Mouse (Mus musculus) midbrain, embryonic 16.5 days (tissue): ENCODE results near the gene Gm44965. TPM values are rescaled to one million over a fixed set of nuclear protein-coding genes. Genes with fewer than 3 reads are reported as not detected.

Experiments
- ATAC-seq: fragments of 200-750 bp; cut with Nextera tagmentation; 2 replicates; pipeline ENCODE4 v1.8.0; 2017; ENCODE audit warnings: moderate TSS enrichment
- H3K27ac ChIP-seq: fragments of 300-500 bp; sonication (generic); 2 replicates; pipeline ENCODE4 v1.5.1; 2014; ENCODE audit warnings: mild to moderate bottlenecking, low read length, mixed read lengths
- H3K27me3 ChIP-seq: fragments of 300-500 bp; sonication (generic); 2 replicates; pipeline ENCODE4 v1.6.1; 2014; ENCODE audit warnings: low read depth, low read length, mixed read lengths; ENCODE audit not compliant: control insufficient read depth, insufficient read depth
- H3K36me3 ChIP-seq: fragments of 300-500 bp; sonication (generic); 2 replicates; pipeline ENCODE4 v1.6.1; 2014; ENCODE audit warnings: mild to moderate bottlenecking, low read length, moderate library complexity, mixed read lengths; ENCODE audit not compliant: control insufficient read depth, insufficient read depth
- H3K4me1 ChIP-seq: fragments of 300-500 bp; sonication (generic); 2 replicates; pipeline ENCODE4 v1.6.1; 2014; ENCODE audit warnings: mild to moderate bottlenecking, low read length, mixed read lengths; ENCODE audit not compliant: control insufficient read depth, insufficient read depth
- H3K4me2 ChIP-seq: fragments of 300-500 bp; sonication (generic); 2 replicates; pipeline ENCODE4 v1.6.1; 2014; ENCODE audit warnings: mild to moderate bottlenecking, low read length, mixed read lengths
- H3K4me3 ChIP-seq: fragments of 300-500 bp; sonication (generic); 2 replicates; pipeline ENCODE4 v1.5.1; 2014; ENCODE audit warnings: low read depth, mild to moderate bottlenecking, low read length, moderate library complexity, mixed read lengths
- H3K9ac ChIP-seq: fragments of 300-500 bp; sonication (generic); 2 replicates; pipeline ENCODE4 v1.6.1; 2014; ENCODE audit warnings: low read depth, low read length, mixed read lengths
- H3K9me3 ChIP-seq: fragments of 300-500 bp; sonication (generic); replicated peaks from 2 replicates; pipeline ENCODE4 v1.6.1; 2014; ENCODE audit warnings: mild to moderate bottlenecking, low read length, mixed read lengths; ENCODE audit not compliant: control insufficient read depth, poor library complexity, severe bottlenecking
- WGBS: fragments of 180-500 bp; shearing (Covaris S2); extraction: QIAGEN DNeasy Blood & Tissue Kit; methylation state at CpG from one replicate; pipeline ENCODE4 v1.1.7; 2014; 5-methylcytosine and 5-hydroxymethylcytosine counted together
- polyA plus RNA-seq: library from polyadenylated mRNA; unstranded; fragments of >200 nt; fragmentation: Nextera tagmentation; extraction: Ambion mirVana; gene quantifications from 2 replicates; pipeline ENCODE4 v1.2.1, GENCODE M21; 2015

Gm44965 gene
- polyA plus RNA-seq, 1 experiment from 2014 or later, result not detected

DNA sequence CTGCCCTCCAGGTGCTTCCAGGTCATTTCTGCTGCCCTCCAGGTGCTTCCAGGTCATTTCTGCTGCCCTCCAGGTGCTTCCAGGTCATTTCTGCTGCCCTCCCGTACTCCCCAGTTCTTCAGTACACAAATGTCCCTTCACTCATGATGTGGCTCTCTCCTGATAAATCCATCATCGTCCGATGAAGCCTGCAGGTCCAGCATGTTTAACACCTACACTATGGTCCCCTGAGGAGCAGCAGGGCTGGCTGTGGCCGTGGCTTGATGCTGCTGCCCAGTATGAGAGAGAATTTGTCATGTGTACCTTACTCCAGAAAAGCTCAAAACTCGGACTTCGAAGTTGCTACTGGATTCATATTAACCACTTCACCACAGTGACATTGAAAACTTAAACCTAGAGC lies 47.6 kb downstream of the Gm44965 start:
- no peaks in the 10 kb centered on the region for H3K9me3 ChIP-seq
- H3K4me2 ChIP-seq, result no peak overlapping the region
- H3K4me1 ChIP-seq, result no peaks in the 10 kb centered on the region
- WGBS, result 81% methylated on average over 6 of the region's 6 CpGs
- H3K27ac ChIP-seq, result no peak overlapping the region
- H3K9ac ChIP-seq, result no peak overlapping the region
- no peaks in the 10 kb centered on the region for H3K27me3 ChIP-seq
- no peaks in the 10 kb centered on the region for H3K36me3 ChIP-seq
- H3K4me3 ChIP-seq, result no peak overlapping the region
- ATAC-seq, result no peak

DNA sequence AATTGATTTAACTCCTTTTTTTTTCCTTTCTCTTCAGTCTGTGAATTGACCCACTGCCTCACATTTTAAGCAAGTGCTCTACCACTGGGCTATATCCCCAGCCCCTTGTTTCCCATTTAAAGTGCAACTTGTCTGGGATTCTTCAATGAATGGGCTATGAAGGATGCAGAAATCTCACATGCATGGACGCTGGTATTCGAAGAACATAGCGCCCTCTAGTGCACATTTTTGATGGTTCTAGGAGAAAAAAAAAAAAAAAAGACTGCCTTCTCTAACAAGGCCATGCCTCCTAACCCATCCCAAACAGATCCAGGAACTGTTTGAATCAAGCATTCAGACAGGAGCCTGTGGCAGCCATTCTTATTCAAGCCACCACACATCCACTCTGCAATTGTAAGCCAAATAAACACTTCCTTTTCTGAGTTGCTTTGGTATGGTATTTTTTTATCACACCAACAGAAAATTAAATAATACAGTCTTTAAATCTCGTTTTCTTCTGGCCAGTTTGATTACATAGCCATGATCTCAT lies 49.1 kb downstream of the Gm44965 start:
- Histone ChIP-seq H3K27me3 (no peaks in the 10 kb centered on the region), H3K9ac (no peak overlapping the region), H3K4me3 (no peak overlapping the region), H3K9me3 (no peaks in the 10 kb centered on the region), H3K36me3 (no peaks in the 10 kb centered on the region), H3K4me2 (no peak overlapping the region), H3K4me1 (no peaks in the 10 kb centered on the region), H3K27ac (no peak overlapping the region)
- ATAC-seq, result peak; percentile 28; the same call in 1 of the 2 replicates
- 22% methylated on average over 4 of the region's 4 CpGs for WGBS

GRCm38 (mm10) chr6:48645660-48646308 lies 52.0 kb downstream of the Gm44965 start:
- Histone ChIP-seq H3K36me3 (no peaks in the 10 kb centered on the region), H3K4me3 (no peak overlapping the region), H3K27ac (no peak overlapping the region), H3K4me1 (no peaks in the 10 kb centered on the region), H3K27me3 (no peaks in the 10 kb centered on the region), H3K4me2 (no peak overlapping the region), H3K9ac (no peak overlapping the region), H3K9me3 (no peaks in the 10 kb centered on the region)
- WGBS, result 11% methylated on average over 12 of the region's 12 CpGs
- ATAC-seq, result no peak

DNA sequence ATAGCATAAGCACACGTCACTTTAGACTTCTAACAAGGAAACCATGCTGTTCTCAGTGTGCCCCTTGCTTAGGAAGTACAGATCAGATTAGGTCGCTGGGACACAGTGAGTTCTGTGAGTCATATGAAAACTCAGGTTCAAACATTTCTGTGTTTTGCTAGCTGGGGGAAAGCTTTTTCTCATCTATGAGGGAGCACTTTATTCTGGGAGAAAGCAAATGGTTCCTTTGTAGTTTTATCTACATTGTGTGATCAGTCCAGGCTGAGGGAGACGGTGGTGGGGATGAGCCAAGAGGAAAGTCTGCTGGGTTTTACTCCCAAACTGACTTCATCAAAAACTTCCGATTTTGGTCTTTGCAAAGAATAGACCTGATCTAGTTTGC lies 52.6 kb downstream of the Gm44965 start:
- H3K36me3 ChIP-seq, result no peaks in the 10 kb centered on the region
- no peaks in the 10 kb centered on the region for H3K9me3 ChIP-seq
- no peaks in the 10 kb centered on the region for H3K27me3 ChIP-seq
- no peak overlapping the region for H3K27ac ChIP-seq
- 84% methylated on average over 4 of the region's 4 CpGs for WGBS
- H3K4me1 ChIP-seq, result no peaks in the 10 kb centered on the region
- no peak overlapping the region for H3K4me3 ChIP-seq
- H3K4me2 ChIP-seq, result no peak overlapping the region
- no peak overlapping the region for H3K9ac ChIP-seq
- ATAC-seq, result no peak

DNA sequence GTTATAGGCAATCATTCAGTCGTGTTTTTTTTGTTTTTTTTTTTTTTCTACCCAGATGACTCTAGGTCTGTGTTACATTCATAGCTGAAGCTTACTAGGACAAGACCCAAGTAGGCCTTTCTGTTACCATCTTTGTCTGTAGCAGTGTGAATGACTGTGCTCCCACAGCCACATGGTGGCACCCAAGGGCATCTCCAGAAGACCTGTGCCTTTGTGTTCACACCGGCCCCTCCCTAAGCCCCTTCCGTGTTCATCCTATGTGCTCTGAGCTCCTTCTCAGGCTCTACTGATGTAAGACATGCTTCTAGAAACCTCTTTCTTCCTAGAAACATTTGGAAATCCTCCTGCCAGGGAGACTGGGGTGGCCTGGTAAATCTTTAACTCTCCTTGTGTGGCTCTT lies 53.3 kb downstream of the Gm44965 start, which contains the start of gene Gimap8:
Gimap8 (plus strand) TSS at position 240 of the 400 bp plus-strand sequence.
- no peaks in the 10 kb centered on the region for H3K4me1 ChIP-seq
- no peaks in the 10 kb centered on the region for H3K9me3 ChIP-seq
- H3K4me2 ChIP-seq, result no peak within 1 kb of the TSS
- no peak for ATAC-seq
- no peak within 1 kb of the TSS for H3K27ac ChIP-seq
- WGBS, result 43% methylated on average over 3 of the region's 3 CpGs
- no peaks in the 10 kb centered on the region for H3K27me3 ChIP-seq
- H3K36me3 ChIP-seq, result no peaks in the 10 kb centered on the region
- H3K4me3 ChIP-seq, result no peak within 1 kb of the TSS
- no peak within 1 kb of the TSS for H3K9ac ChIP-seq

DNA sequence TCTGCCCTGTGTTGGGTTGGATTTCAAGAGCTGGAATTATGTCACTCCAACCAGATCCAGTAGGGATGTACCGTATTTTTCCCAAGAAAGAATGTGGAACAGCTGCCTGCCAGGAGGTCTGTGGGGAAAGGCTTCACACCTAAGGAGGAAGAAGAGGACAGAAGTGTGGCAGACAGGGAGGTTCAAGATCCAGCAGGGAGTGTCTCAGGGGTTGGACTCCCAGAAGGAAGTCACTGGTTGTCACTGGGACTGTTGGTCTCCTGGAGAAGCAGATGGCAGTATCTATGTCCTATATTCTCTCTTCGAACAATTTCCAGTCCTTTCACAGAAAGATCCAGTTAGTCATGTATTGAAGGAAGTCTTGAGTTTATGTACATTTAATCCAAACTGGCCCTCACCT lies 53.9 kb downstream of the Gm44965 start:
- Histone ChIP-seq H3K27ac (no peak overlapping the region), H3K4me1 (no peaks in the 10 kb centered on the region), H3K9ac (no peak overlapping the region), H3K4me2 (no peak overlapping the region), H3K4me3 (no peak overlapping the region), H3K36me3 (no peaks in the 10 kb centered on the region), H3K9me3 (no peaks in the 10 kb centered on the region), H3K27me3 (no peaks in the 10 kb centered on the region)
- ATAC-seq, result no peak
- 91% methylated on average over 2 of the region's 2 CpGs for WGBS

- Histone ChIP-seq H3K4me3 (no peak overlapping the region), H3K4me2 (no peak overlapping the region), H3K27me3 (no peaks in the 10 kb centered on the region), H3K9ac (no peak overlapping the region), H3K27ac (no peak overlapping the region), H3K36me3 (no peaks in the 10 kb centered on the region), H3K9me3 (no peaks in the 10 kb centered on the region), H3K4me1 (no peaks in the 10 kb centered on the region)
- no peak for ATAC-seq
- WGBS, result 85% methylated on average over 4 of the region's 4 CpGs
Observed at GRCm38 (mm10) chr6:48648779-48649178, 55.0 kb downstream of the Gm44965 start.

GRCm38 (mm10) chr6:48650041-48650440 lies 56.3 kb downstream of the Gm44965 start:
- Histone ChIP-seq H3K4me3 (no peak overlapping the region), H3K27me3 (no peaks in the 10 kb centered on the region), H3K4me1 (no peaks in the 10 kb centered on the region), H3K4me2 (no peak overlapping the region), H3K27ac (no peak overlapping the region), H3K9ac (no peak overlapping the region), H3K9me3 (no peaks in the 10 kb centered on the region), H3K36me3 (no peaks in the 10 kb centered on the region)
- no peak for ATAC-seq
- 91% methylated on average over 9 of the region's 9 CpGs for WGBS

DNA sequence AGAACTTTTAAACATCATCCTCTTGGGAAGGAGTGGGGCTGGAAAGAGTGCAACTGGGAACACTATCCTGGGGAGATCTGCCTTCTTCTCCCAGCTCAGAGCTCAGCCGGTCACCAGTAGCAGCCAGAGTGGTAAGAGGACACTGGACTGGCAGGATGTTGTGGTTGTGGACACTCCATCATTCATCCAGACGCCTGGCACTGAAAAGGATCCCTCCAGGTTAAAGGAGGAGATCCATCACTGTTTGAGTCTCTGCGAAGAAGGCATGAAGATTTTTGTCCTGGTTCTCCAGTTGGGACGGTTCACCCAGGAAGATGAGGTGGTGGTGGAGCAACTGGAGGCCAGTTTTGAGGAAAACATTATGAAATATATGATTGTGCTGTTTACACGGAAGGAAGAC lies 65.0 kb downstream of the Gm44965 start:
- no peaks in the 10 kb centered on the region for H3K4me1 ChIP-seq
- H3K9ac ChIP-seq, result no peak overlapping the region
- no peaks in the 10 kb centered on the region for H3K9me3 ChIP-seq

More for the DNA sequence above, 65.0 kb downstream of the Gm44965 start:
- ATAC-seq, result no peak
- no peak overlapping the region for H3K27ac ChIP-seq
- no peaks in the 10 kb centered on the region for H3K27me3 ChIP-seq
- H3K36me3 ChIP-seq, result no peaks in the 10 kb centered on the region
- 92% methylated on average over 5 of the region's 5 CpGs for WGBS
- no peak overlapping the region for H3K4me3 ChIP-seq
- H3K4me2 ChIP-seq, result no peak overlapping the region
